Mouse (Mus musculus) thymus, postnatal 0 days (tissue): ENCODE data around the gene Ecsit. TPM values are rescaled to one million over a fixed set of nuclear protein-coding genes. Genes with fewer than 3 reads are reported as not detected.

Source experiments
- DNase-seq: peaks from one replicate; pipeline ENCODE4 v3.0.0-alpha.2; 2015; ENCODE audit warnings: low spot score
- microRNA-seq: library from miRNA; unstranded; fragments of <30 nt; microRNA quantifications from one replicate; pipeline ENCODE4, GENCODE M21; 2016; ENCODE audit warnings: borderline number of aligned reads
- polyA plus RNA-seq: library from polyadenylated mRNA; unstranded; fragments of >200 nt; fragmentation: Nextera tagmentation; extraction: Ambion mirVana; gene quantifications from 2 replicates; pipeline ENCODE4 v1.2.1, GENCODE M21; 2015

The Ecsit gene
- polyA plus RNA-seq, 1 experiment from 2014 or later: 44.8 TPM

- no peak for DNase-seq
Measured at GRCm38 (mm10) chr9:22051161-22051957, 33.9 kb downstream of the Ecsit start.

- DNase-seq: peak; percentile 26
Measured at GRCm38 (mm10) chr9:22050351-22050889, 34.8 kb downstream of the Ecsit start.

- DNase-seq: no peak
Measured at GRCm38 (mm10) chr9:22049721-22050270, 35.4 kb downstream of the Ecsit start.

DNA sequence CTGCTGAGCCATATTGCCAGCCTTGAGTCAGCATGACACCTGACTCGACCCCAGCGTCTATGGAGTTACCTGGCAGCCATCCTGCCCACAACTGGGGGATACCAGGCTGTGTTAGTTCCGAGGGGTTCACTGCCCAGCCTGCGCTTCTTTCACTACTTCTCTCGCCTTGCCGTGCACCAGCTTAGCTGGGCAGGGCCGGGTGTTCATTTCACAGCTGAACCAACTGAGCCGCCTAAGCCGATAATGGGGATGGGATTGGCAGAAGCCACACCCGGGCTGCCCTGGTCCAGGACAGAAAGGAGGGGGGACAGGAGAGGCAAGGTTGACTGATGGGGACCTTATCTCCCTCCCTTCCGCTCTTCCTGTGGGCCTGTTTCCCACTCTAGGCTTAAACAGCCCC, 35.9 kb downstream of the Ecsit start:
- DNase-seq: no peak

GRCm38 (mm10) chr9:22047329-22047728, 37.9 kb downstream of the Ecsit start:
- DNase-seq: no peak

DNA sequence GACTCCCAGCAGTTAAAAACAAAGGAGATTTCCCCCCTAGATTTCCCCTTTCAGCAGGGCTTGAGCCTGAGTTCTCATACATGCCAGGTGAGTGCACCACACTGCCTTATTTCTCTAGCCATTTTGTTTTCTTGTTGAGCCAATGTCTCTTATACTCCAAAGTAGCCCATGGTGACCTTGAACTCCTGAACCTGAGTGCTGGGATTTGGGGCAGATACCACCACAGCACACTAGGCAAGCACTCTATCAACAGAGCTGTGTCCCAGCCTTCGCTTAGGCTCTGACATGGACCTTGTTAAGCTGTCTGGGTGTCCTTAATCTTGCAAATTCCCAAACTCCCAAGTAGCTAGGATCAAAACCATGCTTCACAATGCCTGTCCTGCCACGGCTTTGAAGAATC, 43.4 kb downstream of the Ecsit start:
- DNase-seq: no peak

- no peak for DNase-seq
Measured at GRCm38 (mm10) chr9:22037826-22038225, 47.4 kb downstream of the Ecsit start.

GRCm38 (mm10) chr9:22035300-22036044, 49.8 kb downstream of the Ecsit start:
- no peak for DNase-seq

DNA sequence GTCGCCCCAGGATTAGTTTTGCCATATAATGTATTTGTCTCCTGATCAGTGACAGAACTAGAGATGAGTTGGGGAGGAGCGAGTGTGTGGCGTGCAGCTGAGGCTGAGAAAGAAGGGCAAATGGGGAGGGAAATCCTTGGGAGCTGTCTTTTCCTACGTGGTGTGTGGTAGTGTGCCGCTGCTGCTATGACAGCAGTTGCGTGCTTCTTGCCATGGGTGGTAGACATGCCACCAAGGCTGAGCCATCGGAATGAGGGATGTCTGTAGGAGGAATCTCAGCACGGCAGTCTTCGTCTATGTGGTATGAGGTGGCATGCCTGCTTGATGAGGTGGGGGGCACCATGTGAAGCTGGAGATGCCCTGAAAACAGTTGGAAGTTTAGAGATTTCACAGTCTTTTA, 54.9 kb downstream of the Ecsit start:
- DNase-seq: no peak

- no peak for DNase-seq
Measured at GRCm38 (mm10) chr9:22028467-22028866, 56.8 kb downstream of the Ecsit start.

DNA sequence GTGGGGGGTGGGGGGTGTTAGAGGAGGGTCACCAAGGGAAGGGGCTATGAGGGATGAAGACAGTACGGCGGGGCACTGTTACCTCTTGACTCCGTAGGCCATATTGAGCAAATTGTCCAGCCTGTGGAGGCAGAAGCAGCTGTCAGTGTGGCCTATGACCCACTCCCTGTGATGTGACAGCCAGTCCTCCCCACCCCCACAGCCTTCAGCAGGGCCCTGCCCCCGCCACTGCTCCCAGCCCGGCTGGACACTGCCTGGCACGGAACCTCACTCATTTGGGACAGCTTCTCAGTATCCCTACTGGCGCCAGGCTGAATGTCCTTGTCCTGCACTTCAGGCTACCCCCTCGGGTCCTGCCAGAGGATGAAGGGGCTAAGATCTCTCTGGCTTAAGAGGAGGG, 60.6 kb downstream of the Ecsit start:
- no peak for DNase-seq

Small RNA genes lying within 50 kb of the gene (microRNA-seq; reads per million reads assigned to microRNA genes)
- not detected for gene Mir7084

Other genes starting within 250 kb of the Ecsit start
- gene Angptl8, start 249.9 kb downstream of the Ecsit start, polyA plus RNA-seq: 0.16 TPM in 1 of 2 replicates, not detected in the other
- 5.3 and 5.9 TPM in 2 replicates for gene Dock6, start 232.8 kb downstream of the Ecsit start, polyA plus RNA-seq
- gene Rab3d, start 167.2 kb downstream of the Ecsit start, polyA plus RNA-seq: 14.3 and 14.7 TPM in 2 replicates
- gene Ccdc159, start 158.0 kb downstream of the Ecsit start, polyA plus RNA-seq: 0.24 and 0.40 TPM in 2 replicates
- gene Tmem205, start 157.9 kb downstream of the Ecsit start, polyA plus RNA-seq: 29.6 and 31.1 TPM in 2 replicates
- gene Plppr2, start 148.4 kb downstream of the Ecsit start, polyA plus RNA-seq: 0.36 and 0.51 TPM in 2 replicates
- 5.3 and 5.9 TPM in 2 replicates for gene Swsap1, start 129.7 kb downstream of the Ecsit start, polyA plus RNA-seq
- gene Epor, start 121.9 kb downstream of the Ecsit start, polyA plus RNA-seq: 2.5 and 3.1 TPM in 2 replicates
- 2.8 and 3.8 TPM in 2 replicates for gene Rgl3, start 96.0 kb downstream of the Ecsit start, polyA plus RNA-seq
- gene Ccdc151, start 82.8 kb downstream of the Ecsit start, polyA plus RNA-seq: 0.44 and 0.52 TPM in 2 replicates
- gene Prkcsh, start 82.6 kb downstream of the Ecsit start, polyA plus RNA-seq: 68.5 and 72.8 TPM in 2 replicates
- gene Elavl3, start 33.4 kb downstream of the Ecsit start, polyA plus RNA-seq: 0.04 and 0.16 TPM in 2 replicates
- gene Gm49318, start 14.2 kb downstream of the Ecsit start, polyA plus RNA-seq: not detected in 2 replicates
- 8.0 and 9.6 TPM in 2 replicates for gene Zfp653, start 14.1 kb downstream of the Ecsit start, polyA plus RNA-seq
- gene Cnn1, start 13.8 kb upstream of the Ecsit start, polyA plus RNA-seq: 1.4 and 2.9 TPM in 2 replicates
- 174 and 178 TPM in 2 replicates for gene Elof1, start 31.7 kb upstream of the Ecsit start, polyA plus RNA-seq
- gene Acp5, start 50.3 kb upstream of the Ecsit start, polyA plus RNA-seq: 135 TPM in 2 replicates
- gene Pigyl, start 71.4 kb upstream of the Ecsit start, polyA plus RNA-seq: 105 and 111 TPM in 2 replicates
- gene Zfp872, start 102.7 kb upstream of the Ecsit start, polyA plus RNA-seq: 0.27 and 0.61 TPM in 2 replicates
- gene Zfp809, start 140.3 kb upstream of the Ecsit start, polyA plus RNA-seq: 17.9 and 19.9 TPM in 2 replicates
- gene Zfp599, start 174.5 kb upstream of the Ecsit start, polyA plus RNA-seq: 7.2 and 7.8 TPM in 2 replicates
- 17.0 and 17.7 TPM in 2 replicates for gene Zfp810, start 222.2 kb upstream of the Ecsit start, polyA plus RNA-seq